Mouse (Mus musculus) kidney, adult 2 months (tissue): ENCODE measurements at regions not wholly inside any gene's neighbourhood (a gene's known extent, or its start where the extent isn't known, plus 50 kb on each side); places are given as distances from the start of the nearest gene placed in this dataset.

Experiments
- CTCF ChIP-seq: fragments of 200-500 bp; conservative IDR thresholded peaks from 2 replicates; pipeline ENCODE4 v1.5.1; 2011; ENCODE audit warnings: low read depth, mild to moderate bottlenecking, control low read depth, low read length, moderate library complexity, mixed read lengths; ENCODE audit not compliant: insufficient read depth, insufficient read length
- POLR2A ChIP-seq: fragments of 200-500 bp; IDR thresholded peaks from one replicate; pipeline ENCODE4 v1.6.1; 2011; ENCODE audit warnings: low read depth, low read length, control low read depth

- TF ChIP-seq CTCF (0 out of 2 replicates have a peak, but pooled peaks have one; percentile 13), POLR2A (no peak)
Measured at GRCm38 (mm10) chr6:70713118-70713517, 78.9 kb downstream of the Rpia start.
